Mouse (Mus musculus) natural killer cell, adult 2 months (primary cell): ENCODE results near the gene Apoc4.

Source experiments
- DNase-seq, 2 experiments: peaks; one replicate each; pipeline ENCODE4 v3.0.0; 2022; ENCODE audit warnings: low spot score in 2 of 2

Apoc4 gene

GRCm38 (mm10) chr7:19681202-19681694 lies at the start of gene Apoc4, which contains the start of gene Gm44805:
TSS of gene Apoc4 (minus strand) at chr7:19681479.
TSS of gene Gm44805 (minus strand) at chr7:19681423.
- DNase-seq = no peak

- DNase-seq = no peak
Measured at GRCm38 (mm10) chr7:19726541-19726940, 45.3 kb upstream of the Apoc4 start.

DNA sequence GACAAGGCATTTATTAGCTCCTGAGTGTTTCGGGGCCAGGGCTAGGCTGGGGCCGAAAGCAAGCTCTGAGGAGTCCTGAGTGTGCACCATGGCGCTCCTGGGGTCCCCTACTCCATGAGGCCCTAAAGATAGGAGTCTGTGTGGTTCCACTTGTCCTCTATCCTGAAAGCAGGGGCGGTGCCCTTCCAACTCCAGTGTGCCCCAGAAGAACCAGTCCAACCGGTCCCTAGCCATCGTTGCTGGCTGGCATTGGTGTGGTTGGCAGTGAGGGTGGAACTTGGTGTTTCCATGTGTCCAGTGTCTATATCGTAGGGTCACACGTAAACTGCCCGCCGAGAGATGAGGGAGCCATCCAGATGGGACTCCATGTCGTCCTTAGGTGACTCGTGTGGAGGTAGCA lies 42.9 kb upstream of the Apoc4 start:
- DNase-seq = no peak

- no peak for DNase-seq
Measured at GRCm38 (mm10) chr7:19722754-19723195, 41.5 kb upstream of the Apoc4 start.

- DNase-seq = no peak
Measured at GRCm38 (mm10) chr7:19719200-19719599, 37.9 kb upstream of the Apoc4 start.

DNA sequence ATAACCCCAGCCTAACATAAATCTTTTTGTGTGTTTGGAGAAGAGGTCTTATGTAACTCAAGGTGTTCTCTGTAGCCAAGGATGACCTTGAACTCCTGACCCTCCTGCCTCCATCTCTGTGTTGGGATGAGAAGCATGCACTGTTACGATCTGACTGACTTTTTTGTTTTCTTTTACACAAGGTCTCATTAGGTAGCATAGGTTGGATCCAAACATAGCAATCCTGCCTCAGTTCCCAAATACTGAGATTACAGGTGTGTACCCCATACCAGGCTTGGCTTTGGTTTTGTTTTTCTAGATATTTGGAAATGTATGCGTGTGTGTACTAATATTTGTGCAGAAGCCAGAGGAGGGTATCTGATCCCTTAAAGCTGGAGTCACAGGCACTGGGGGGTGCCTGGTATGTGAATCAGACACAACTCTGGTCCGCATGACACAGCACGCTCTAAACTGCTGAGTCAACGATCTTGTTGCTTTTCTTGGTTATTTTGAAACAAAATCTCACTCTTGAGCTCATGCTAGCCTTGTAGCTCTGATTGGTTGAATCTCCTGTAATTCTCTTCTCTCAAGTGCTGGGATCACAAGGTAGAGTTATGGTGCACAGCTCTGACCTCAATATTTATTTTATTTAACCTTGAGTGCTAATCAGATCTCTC lies 37.1 kb upstream of the Apoc4 start:
- no peak for DNase-seq

DNA sequence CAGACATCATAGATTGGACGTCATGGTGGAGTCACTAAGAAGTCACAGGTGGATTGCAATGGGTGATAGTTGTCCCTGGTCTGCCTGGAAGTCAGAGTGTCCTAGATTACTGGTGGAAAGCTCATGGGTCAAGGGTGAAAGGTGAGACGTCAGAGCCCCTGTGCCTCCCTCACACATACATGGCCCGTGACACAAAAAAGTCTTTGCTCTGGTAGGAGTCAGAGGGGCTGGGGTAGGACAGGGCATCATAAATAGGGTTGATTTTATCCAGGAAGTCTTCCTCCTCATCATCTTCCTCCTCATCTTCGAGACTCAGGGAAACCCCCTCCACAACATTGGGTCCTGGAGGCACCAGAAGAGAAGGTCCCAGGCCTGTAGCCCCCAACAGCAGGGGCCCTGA lies 36.1 kb upstream of the Apoc4 start:
- DNase-seq = no peak

DNA sequence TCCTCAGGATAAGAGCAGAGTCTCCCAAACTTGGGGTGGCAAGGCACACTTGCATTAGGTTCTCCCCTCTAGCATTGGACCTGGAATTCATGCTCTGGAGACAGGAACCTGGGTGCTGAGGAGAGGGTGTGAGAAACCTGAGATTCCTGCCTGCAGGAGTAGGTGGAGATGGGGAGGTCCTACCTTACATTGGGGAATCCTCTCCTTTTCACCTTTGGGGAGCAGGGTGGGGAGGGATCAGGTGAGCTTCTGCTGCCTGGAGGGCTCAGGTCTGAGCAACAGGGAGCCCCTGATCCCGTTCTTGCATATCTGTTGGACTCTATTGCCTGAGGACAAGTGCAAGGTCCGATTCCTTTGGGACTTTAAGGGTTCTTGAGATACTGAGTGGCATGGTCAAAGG lies 35.5 kb upstream of the Apoc4 start:
- DNase-seq = no peak

- peak in 1 of 2 experiments; percentile 29 for DNase-seq
Measured at GRCm38 (mm10) chr7:19716055-19716682, 34.9 kb upstream of the Apoc4 start.

DNA sequence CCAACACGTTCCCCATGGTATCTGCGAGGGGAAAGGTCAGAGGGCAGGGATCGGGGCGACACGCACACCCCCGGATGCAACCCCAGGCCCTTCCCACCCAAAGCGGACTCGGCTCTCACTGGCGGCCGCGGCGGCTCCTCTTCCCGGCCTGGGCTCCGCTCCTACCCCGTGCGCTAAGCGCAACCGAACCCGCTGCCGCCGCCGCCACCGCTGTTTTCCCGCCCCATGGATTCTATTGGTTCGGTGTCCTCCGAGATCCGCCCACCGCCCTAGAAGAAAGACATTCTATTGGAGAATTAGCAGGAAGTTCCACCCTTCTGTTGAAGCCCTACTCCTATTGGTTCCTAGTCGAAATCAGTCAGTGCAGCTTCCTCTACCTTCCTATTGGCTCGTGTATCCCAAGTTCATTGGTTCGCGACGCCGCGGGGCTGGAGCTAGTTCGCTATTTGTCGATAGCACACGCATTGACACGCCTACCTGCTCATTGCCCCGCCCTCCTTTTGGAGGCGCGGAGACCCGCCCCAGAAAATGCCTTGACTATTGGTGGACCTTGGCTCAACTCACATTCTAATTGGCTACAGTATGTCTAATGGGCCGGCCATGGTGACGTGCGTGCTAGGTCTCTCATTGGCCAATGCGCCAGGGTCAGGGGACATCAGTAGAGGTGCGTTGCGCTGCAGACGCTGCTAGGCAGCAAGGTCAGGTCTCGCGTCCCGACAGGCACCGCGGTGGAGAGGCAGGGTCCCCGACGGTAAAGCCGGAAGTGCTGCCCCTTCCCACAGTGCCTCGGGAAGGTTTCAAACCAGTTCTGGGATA lies 34.2 kb upstream of the Apoc4 start, which contains the start of gene Tomm40:
Gene Tomm40 (minus strand): TSS at position 200 of the 816 bp plus-strand sequence.
- peak; percentile 99 to 100 for DNase-seq

DNA sequence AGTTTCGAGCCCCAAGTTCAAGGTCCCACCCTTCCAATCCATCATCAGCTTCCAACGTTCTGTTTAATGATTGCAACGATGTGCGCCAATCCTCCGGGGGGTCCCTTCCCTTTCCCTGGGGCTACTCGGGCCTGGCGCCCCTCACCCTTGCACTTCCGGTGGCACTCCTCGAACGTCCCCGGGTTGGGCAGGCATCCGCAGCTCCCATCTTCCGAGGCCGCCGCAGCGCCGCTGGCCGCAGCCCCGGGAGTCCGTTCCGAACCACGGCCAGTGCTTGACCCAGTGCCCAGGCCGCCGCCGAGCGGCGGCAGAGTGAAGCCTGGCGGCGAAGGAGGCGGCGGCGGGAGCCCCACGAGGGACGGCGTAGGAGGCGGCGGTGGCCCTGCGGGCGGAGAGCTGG lies 33.6 kb upstream of the Apoc4 start:
- DNase-seq = no peak

- no peak for DNase-seq
Measured at GRCm38 (mm10) chr7:19713598-19713997, 32.3 kb upstream of the Apoc4 start.

DNA sequence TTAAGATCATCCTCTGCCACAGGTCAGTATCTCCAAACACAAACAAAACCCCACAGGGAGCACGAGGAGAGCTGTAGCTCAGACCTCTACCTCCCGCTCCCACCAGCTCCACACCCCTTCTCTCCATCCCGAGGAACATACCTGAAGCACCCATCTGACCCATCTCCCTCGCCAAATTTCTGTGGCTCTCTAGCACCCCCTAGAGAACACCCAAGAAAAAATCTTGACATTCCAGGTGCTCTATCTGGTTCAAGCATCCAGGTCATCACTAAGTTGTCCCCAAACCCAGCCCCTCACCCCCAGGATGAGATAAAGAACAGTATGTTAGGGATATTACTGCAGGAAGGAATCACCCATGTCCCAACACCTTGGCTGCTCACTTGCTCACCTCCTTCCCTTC lies 31.9 kb upstream of the Apoc4 start:
- DNase-seq = peak; percentile 10 to 40

- DNase-seq = no peak
Measured at GRCm38 (mm10) chr7:19712414-19712813, 31.1 kb upstream of the Apoc4 start.

DNA sequence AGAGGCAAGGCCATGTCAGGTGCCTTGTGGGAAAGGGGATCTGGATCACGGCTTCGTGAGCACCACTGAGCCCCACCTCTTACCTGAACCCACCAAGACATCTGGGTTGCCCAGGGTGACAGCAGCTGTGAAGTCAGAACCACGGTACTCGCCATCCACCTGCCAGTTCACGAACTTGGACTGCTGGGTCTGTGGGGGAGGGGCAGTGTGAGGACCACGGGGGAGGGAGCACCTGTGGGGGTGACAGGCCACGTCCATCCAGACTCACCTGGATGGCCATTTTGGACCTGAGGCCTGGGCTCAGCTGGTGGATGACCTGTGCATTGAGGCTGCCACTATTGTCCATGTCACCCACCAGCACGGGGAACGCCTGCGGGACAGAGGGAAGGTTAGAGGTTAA lies 29.4 kb upstream of the Apoc4 start:
- no peak for DNase-seq

DNA sequence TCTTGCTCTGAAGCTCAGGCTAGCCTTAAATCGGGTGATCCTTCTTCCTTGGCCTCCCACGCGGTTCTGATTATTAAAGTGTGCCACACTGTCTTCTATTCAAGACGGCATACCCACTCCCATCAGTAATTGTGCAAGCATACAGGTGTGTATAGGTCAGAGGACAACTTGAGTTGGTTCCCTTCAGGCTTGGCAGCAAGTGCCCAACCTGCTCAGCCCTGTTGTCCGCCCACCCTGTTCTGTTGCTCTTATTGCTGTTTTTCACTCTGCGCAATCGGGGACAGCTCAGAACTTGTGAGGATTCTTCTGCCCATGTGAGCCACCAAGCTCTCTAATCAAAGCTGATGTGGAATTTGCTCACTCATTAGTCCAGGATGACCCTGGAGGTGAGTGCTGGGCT lies 24.0 kb upstream of the Apoc4 start:
- no peak for DNase-seq

DNA sequence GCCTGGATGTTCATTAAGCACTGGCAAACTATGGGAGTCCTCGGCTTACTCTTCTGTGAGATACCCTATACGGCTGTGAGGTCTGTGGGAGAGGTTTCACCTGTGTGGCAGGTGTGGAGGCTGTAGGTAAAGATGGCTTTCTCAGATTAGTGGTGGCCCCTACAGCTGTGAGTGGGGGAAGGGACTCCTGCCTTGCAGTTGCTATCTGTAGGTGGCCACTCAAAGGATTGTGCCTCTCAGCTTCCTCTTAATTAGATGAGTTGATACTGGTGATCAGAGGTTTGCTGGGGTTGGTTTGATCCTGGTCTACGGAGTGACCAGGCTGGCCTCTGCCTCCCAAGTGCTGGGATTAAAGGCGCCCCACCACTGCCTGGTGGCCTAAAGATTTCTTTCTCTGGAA lies 23.2 kb upstream of the Apoc4 start:
- DNase-seq = no peak

DNA sequence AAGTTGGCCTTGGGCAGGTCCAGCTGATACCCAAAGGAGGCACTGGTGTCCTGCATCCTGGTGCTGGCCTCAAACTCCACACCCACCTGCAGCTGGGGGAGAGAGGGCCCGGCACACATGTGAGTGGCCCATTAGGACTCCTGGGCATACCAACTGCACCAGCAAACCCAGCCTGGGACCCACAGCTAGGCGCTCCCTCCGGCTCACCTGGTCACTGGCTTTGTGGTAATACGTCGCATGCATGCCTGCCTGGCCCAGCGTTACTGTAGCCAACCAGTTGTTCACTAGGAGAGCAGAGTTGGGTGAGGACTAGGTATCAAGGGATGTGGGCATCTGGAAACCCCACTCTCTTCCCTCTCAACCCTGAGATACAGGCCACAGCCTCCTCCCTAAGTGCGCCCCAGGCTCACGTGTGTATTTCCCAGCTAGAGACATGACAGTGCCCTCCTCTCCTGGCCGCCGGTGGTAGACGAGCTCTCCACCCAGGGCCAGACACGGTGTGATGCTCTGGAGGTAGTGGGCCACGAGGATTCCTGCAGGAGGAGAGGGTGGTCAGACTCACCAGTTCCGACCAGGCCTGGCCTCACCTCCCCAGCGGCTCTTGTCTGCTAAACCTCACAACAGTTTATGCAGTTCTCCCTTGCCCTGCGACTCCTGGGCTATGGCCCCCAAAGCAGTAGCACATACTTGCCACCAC lies 21.7 kb upstream of the Apoc4 start:
- no peak for DNase-seq

DNA sequence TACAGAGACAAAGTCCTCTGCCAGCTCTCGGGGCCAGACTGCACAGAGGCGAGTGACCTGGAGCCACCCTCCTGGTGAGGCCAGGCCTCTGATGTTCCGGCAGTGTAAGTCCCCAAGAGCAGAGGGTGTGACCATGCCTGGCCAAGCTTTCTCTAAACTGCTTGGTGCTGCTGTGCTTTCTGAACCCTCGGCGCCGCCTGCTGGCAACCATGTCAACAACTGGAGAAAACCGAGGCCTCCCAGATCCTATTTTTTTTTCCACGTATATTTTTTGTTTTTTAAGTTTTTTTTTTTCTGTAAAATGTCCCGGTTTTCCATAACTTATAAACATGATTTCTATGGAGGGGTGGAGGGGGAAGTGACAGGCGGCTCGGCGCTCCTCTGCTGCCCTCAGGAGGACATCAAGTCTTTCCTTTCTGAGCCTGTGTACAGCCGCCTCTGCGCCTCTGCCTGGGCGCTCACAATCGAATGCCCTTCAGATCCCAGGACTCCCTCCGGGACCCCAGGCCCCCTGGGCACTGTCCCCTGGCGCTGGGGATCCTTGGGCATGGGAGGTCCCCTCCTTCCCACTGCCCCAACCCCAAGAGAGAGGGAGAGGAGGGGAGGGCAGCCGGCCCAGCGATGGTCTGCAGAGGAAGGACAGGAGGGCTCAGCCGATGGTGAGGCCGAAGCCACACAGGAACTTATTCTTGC lies 19.9 kb upstream of the Apoc4 start:
- peak in 1 of 2 experiments; percentile 20 for DNase-seq

- DNase-seq = no peak
Measured at GRCm38 (mm10) chr7:19700299-19701068, 19.2 kb upstream of the Apoc4 start.

- no peak for DNase-seq
Measured at GRCm38 (mm10) chr7:19699827-19700148, 18.5 kb upstream of the Apoc4 start.
